ENCODE assay signal across 13 mouse cellular contexts in genomic region chr17:31703276-31703980, GRCm38 (mm10). TPM values are rescaled to one million over a fixed set of nuclear protein-coding genes. Genes with fewer than 3 reads are reported as not detected.
DNase-seq lines count a peak whose midpoint lies in the region; ATAC-seq lines count a peak whose summit lies in the region.
"Had no signal": no experiment of that assay in that cellular context is flagged by ENCODE, and none has a peak within 500 bp of the region (broad histone marks: within the 10 kb centered on the region; RNA-seq: fewer than 3 reads in every experiment).

No protein-coding gene starts in this region.

- no peaks in the 10 kb centered on the region for H3K36me3 ChIP-seq in kidney, embryonic 16.5 days (ENCODE audit: insufficient read depth, low read length)
- H3K36me3 ChIP-seq: intestine, embryonic 15.5 days had no signal

- ATAC-seq in kidney, embryonic 16.5 days (ENCODE audit: low FRiP score, low TSS enrichment), result no peak
- 0 out of 2 replicates have a peak, but pooled peaks have one; percentile 22 for ATAC-seq in common myeloid progenitor, adult 5-6 weeks (replicated peaks; ENCODE audit: low read depth, poor library complexity, severe bottlenecking)
- no peak for ATAC-seq in megakaryocyte, adult 5-6 weeks (ENCODE audit: poor library complexity, severe bottlenecking)
- ATAC-seq: forebrain, embryonic 13.5 days; intestine, embryonic 15.5 days had no signal

- no peak overlapping the region for H3K27ac ChIP-seq in kidney, embryonic 16.5 days (ENCODE audit: low read length)
- H3K27ac ChIP-seq: forebrain, embryonic 13.5 days; intestine, embryonic 15.5 days had no signal

- H3K27me3 ChIP-seq in kidney, embryonic 16.5 days (ENCODE audit: insufficient read depth, low read length), result no peaks in the 10 kb centered on the region
- H3K27me3 ChIP-seq: forebrain, embryonic 13.5 days; intestine, embryonic 15.5 days had no signal

- no peaks in the 10 kb centered on the region for H3K4me1 ChIP-seq in kidney, embryonic 16.5 days (ENCODE audit: insufficient read depth, low read length)
- H3K4me1 ChIP-seq: intestine, embryonic 15.5 days had no signal

- H3K4me2 ChIP-seq in kidney, embryonic 16.5 days (replicated peaks; ENCODE audit: low read depth, low read length), result no peak overlapping the region
- H3K4me2 ChIP-seq: forebrain, embryonic 13.5 days; intestine, embryonic 15.5 days had no signal

- H3K4me3 ChIP-seq in kidney, embryonic 16.5 days (ENCODE audit: low read length), result no peak overlapping the region
- H3K4me3 ChIP-seq: forebrain, embryonic 13.5 days; intestine, embryonic 15.5 days had no signal

- DNase-seq in kidney, adult 9 months, result peak; percentile 58
- peak; percentile 26 for DNase-seq in heart, postnatal 4 days
- peak; percentile 77 for DNase-seq in lung, postnatal 25 days (ENCODE audit: low spot score)
- DNase-seq in Muller cell, postnatal 12 days (ENCODE audit: inconsistent ontology term), result no peak
- no peak for DNase-seq in embryo, embryonic 10.5 days (ENCODE audit: low spot score)
- DNase-seq: spleen, adult 18-20 months; thymus, postnatal 4 days had no signal

- H3K9me3 ChIP-seq in kidney, embryonic 16.5 days (ENCODE audit: low read length), result no peaks in the 10 kb centered on the region
- H3K9me3 ChIP-seq: forebrain, embryonic 13.5 days; intestine, embryonic 15.5 days had no signal

- WGBS in kidney, embryonic 16.5 days, result 62% methylated on average over 6 of the region's 6 CpGs

- H3K9ac ChIP-seq in kidney, embryonic 16.5 days (replicated peaks; ENCODE audit: low read length), result no peak overlapping the region
- H3K9ac ChIP-seq: forebrain, embryonic 13.5 days; intestine, embryonic 15.5 days had no signal

RNA-seq across cellular contexts. Expression of gene Cryaa, which starts 25.8 kb away (rescaled TPM):
- polyA plus RNA-seq in kidney, embryonic 16.5 days (2015; fragmentation: Nextera tagmentation; extraction: Ambion mirVana), result not detected in 2 replicates
- not detected in 2 replicates for total RNA-seq in common myeloid progenitor, adult 5-6 weeks (2017)
- total RNA-seq in heart, postnatal 4 days (2021), result not detected
- total RNA-seq in megakaryocyte, adult 5-6 weeks (2015), result not detected in 2 replicates
- total RNA-seq in megakaryocyte, adult 5-6 weeks (2017), result not detected in 2 replicates
- total RNA-seq: left cerebral cortex, postnatal 36 days had no signal
- polyA plus RNA-seq: forebrain, embryonic 13.5 days had no signal

RNA-seq across cellular contexts. Expression of gene U2af1, which starts 44.7 kb away (rescaled TPM):
- polyA plus RNA-seq in kidney, embryonic 16.5 days (2015; fragmentation: Nextera tagmentation; extraction: Ambion mirVana), result 262 and 338 TPM in 2 replicates
- 257 and 274 TPM in 2 replicates for total RNA-seq in common myeloid progenitor, adult 5-6 weeks (2017)
- total RNA-seq in heart, postnatal 4 days (2021), result 100 to 1,000 TPM; 160 to 162 TPM
- 36.2 and 37.7 TPM in 2 replicates for total RNA-seq in megakaryocyte, adult 5-6 weeks (2015)
- total RNA-seq in megakaryocyte, adult 5-6 weeks (2017), result 119 and 145 TPM in 2 replicates

Comparison
In these comparisons a context has a peak if more than half of its experiments do, and no peak if none do; other contexts are left out.
1. DNase-seq: peak in kidney, adult 9 months (single experiment), heart, postnatal 4 days (single experiment) and lung, postnatal 25 days (single experiment); none in Muller cell, postnatal 12 days (single experiment) and embryo, embryonic 10.5 days (single experiment).